Mouse (Mus musculus): ENCODE measurements around the gene Efs. TPM values are rescaled to one million over a fixed set of nuclear protein-coding genes. Genes with fewer than 3 reads are reported as not detected.
A peak's percentile ranks its signal among the peaks of the same experiment; 100 is the strongest.

Efs gene
- polyA plus RNA-seq, 1 experiment from 2014 or later: 5.5 TPM

GRCm38 (mm10) chr14:54920076-54920685 is 5.7 kb downstream of the Efs start:
- WGBS: 85% methylated on average over 16 of the region's 16 CpGs
- no peak for ATAC-seq (replicated peaks; ENCODE audit: low FRiP score)
- H3K27me3 ChIP-seq (replicated peaks; ENCODE audit: control insufficient read depth, insufficient read depth, low read length): peaks cover 6% of the 10 kb centered on the region

GRCm38 (mm10) chr14:54913343-54913742 is 12.6 kb downstream of the Efs start:
- no peak overlapping the region for H3K27ac ChIP-seq (ENCODE audit: low read depth, low read length)
- H3K9ac ChIP-seq (ENCODE audit: low read depth, low read length): peak overlapping the region; percentile 61; the same call in 1 of the 2 replicates
- peaks cover 34% of the 10 kb centered on the region for H3K27me3 ChIP-seq (replicated peaks; ENCODE audit: control insufficient read depth, insufficient read depth, low read length)
- no peaks in the 10 kb centered on the region for H3K9me3 ChIP-seq (ENCODE audit: control insufficient read depth, low read length)
- DNase-seq (ENCODE audit: low spot score) (no peak), ATAC-seq (replicated peaks; ENCODE audit: low FRiP score) (no peak)
- peaks cover 4% of the 10 kb centered on the region; the same call in 1 of the 2 replicates for H3K4me1 ChIP-seq (replicated peaks; ENCODE audit: control insufficient read depth, insufficient read depth, low read length)
- H3K36me3 ChIP-seq (ENCODE audit: control insufficient read depth, insufficient read depth, low read length): no peaks in the 10 kb centered on the region; the same call in 1 of the 2 replicates
- H3K4me2 ChIP-seq: peak overlapping the region; percentile 92
- WGBS: 21% methylated on average over 10 of the region's 10 CpGs
- peak overlapping the region; percentile 75 for H3K4me3 ChIP-seq (ENCODE audit: low read depth, low read length)

More at GRCm38 (mm10) chr14:54920076-54920685, 5.7 kb downstream of the Efs start:
- Histone ChIP-seq H3K9me3 (ENCODE audit: control insufficient read depth, low read length) (peaks cover 4% of the 10 kb centered on the region; the same call in 1 of the 2 replicates), H3K36me3 (ENCODE audit: control insufficient read depth, insufficient read depth, low read length) (no peaks in the 10 kb centered on the region; the same call in 1 of the 2 replicates), H3K9ac (ENCODE audit: low read depth, low read length) (no peak overlapping the region), H3K4me3 (ENCODE audit: low read depth, low read length) (no peak overlapping the region), H3K27ac (ENCODE audit: low read depth, low read length) (no peak overlapping the region), H3K4me1 (replicated peaks; ENCODE audit: control insufficient read depth, insufficient read depth, low read length) (no peaks in the 10 kb centered on the region; the same call in 1 of the 2 replicates), H3K4me2 (no peak overlapping the region)
- no peak for DNase-seq (ENCODE audit: low spot score)

- no peaks in the 10 kb centered on the region for H3K9me3 ChIP-seq (ENCODE audit: control insufficient read depth, low read length)
- under 1% methylated on average over 28 of the region's 28 CpGs for WGBS
- H3K9ac ChIP-seq (ENCODE audit: low read depth, low read length): peak within 1 kb of the TSS; percentile 61
- peaks cover 2% of the 10 kb centered on the region; the same call in 1 of the 2 replicates for H3K36me3 ChIP-seq (ENCODE audit: control insufficient read depth, insufficient read depth, low read length)
- H3K4me2 ChIP-seq: peak within 1 kb of the TSS; percentile 92
- peak; percentile 67 for DNase-seq (ENCODE audit: low spot score)
- no peak within 1 kb of the TSS for H3K27ac ChIP-seq (ENCODE audit: low read depth, low read length)
- ATAC-seq (replicated peaks; ENCODE audit: low FRiP score): peak; percentile 53; the same call in 1 of the 2 replicates
- peaks cover 34% of the 10 kb centered on the region for H3K27me3 ChIP-seq (replicated peaks; ENCODE audit: control insufficient read depth, insufficient read depth, low read length)
- H3K4me3 ChIP-seq (ENCODE audit: low read depth, low read length): peak within 1 kb of the TSS; percentile 75
- peaks cover 4% of the 10 kb centered on the region; the same call in 1 of the 2 replicates for H3K4me1 ChIP-seq (replicated peaks; ENCODE audit: control insufficient read depth, insufficient read depth, low read length)
Observed at GRCm38 (mm10) chr14:54912886-54913285, 13.0 kb downstream of the Efs start, which contains the start of gene Slc22a17. TSS of gene Slc22a17 (minus strand) at chr14:54913132.

- peak overlapping the region; percentile 92 for H3K4me2 ChIP-seq
- H3K9ac ChIP-seq (ENCODE audit: low read depth, low read length): peak overlapping the region; percentile 61
- peaks cover 3% of the 10 kb centered on the region; the same call in 1 of the 2 replicates for H3K36me3 ChIP-seq (ENCODE audit: control insufficient read depth, insufficient read depth, low read length)
- peak; percentile 29; the same call in 1 of the 2 replicates for ATAC-seq (replicated peaks; ENCODE audit: low FRiP score)
- 4% methylated on average over 68 of the region's 69 CpGs for WGBS
- H3K9me3 ChIP-seq (ENCODE audit: control insufficient read depth, low read length): no peaks in the 10 kb centered on the region
- DNase-seq (ENCODE audit: low spot score): no peak
- peaks cover 34% of the 10 kb centered on the region for H3K27me3 ChIP-seq (replicated peaks; ENCODE audit: control insufficient read depth, insufficient read depth, low read length)
- peak overlapping the region; percentile 75 for H3K4me3 ChIP-seq (ENCODE audit: low read depth, low read length)
- no peak overlapping the region for H3K27ac ChIP-seq (ENCODE audit: low read depth, low read length)
- H3K4me1 ChIP-seq (replicated peaks; ENCODE audit: control insufficient read depth, insufficient read depth, low read length): peaks cover 4% of the 10 kb centered on the region; the same call in 1 of the 2 replicates
Observed at GRCm38 (mm10) chr14:54912109-54912850, 13.6 kb downstream of the Efs start.

- H3K36me3 ChIP-seq (ENCODE audit: control insufficient read depth, insufficient read depth, low read length): peaks cover 7% of the 10 kb centered on the region; the same call in 1 of the 2 replicates
- H3K9me3 ChIP-seq (ENCODE audit: control insufficient read depth, low read length): no peaks in the 10 kb centered on the region
- no peak for ATAC-seq (replicated peaks; ENCODE audit: low FRiP score)
- no peak overlapping the region for H3K4me2 ChIP-seq
- peaks cover 29% of the 10 kb centered on the region for H3K27me3 ChIP-seq (replicated peaks; ENCODE audit: control insufficient read depth, insufficient read depth, low read length)
- H3K9ac ChIP-seq (ENCODE audit: low read depth, low read length): no peak overlapping the region
- H3K27ac ChIP-seq (ENCODE audit: low read depth, low read length): no peak overlapping the region
- H3K4me3 ChIP-seq (ENCODE audit: low read depth, low read length): no peak overlapping the region
- DNase-seq (ENCODE audit: low spot score): no peak
- peaks cover 4% of the 10 kb centered on the region; the same call in 1 of the 2 replicates for H3K4me1 ChIP-seq (replicated peaks; ENCODE audit: control insufficient read depth, insufficient read depth, low read length)
- WGBS: 53% methylated on average over 7 of the region's 7 CpGs
Observed at GRCm38 (mm10) chr14:54908682-54909081, 17.2 kb downstream of the Efs start.

- Histone ChIP-seq H3K9me3 (ENCODE audit: control insufficient read depth, low read length) (no peaks in the 10 kb centered on the region), H3K36me3 (ENCODE audit: control insufficient read depth, insufficient read depth, low read length) (peaks cover 9% of the 10 kb centered on the region; the same call in 1 of the 2 replicates), H3K4me3 (ENCODE audit: low read depth, low read length) (no peak overlapping the region), H3K4me1 (replicated peaks; ENCODE audit: control insufficient read depth, insufficient read depth, low read length) (no peaks in the 10 kb centered on the region), H3K9ac (ENCODE audit: low read depth, low read length) (no peak overlapping the region), H3K27ac (ENCODE audit: low read depth, low read length) (no peak overlapping the region), H3K4me2 (no peak overlapping the region), H3K27me3 (replicated peaks; ENCODE audit: control insufficient read depth, insufficient read depth, low read length) (no peaks in the 10 kb centered on the region)
- ATAC-seq (replicated peaks; ENCODE audit: low FRiP score) (no peak), DNase-seq (ENCODE audit: low spot score) (no peak)
- 90% methylated on average over 4 of the region's 4 CpGs for WGBS
Observed at GRCm38 (mm10) chr14:54903641-54904040, 22.3 kb downstream of the Efs start.

GRCm38 (mm10) chr14:54900383-54900782 is 25.5 kb downstream of the Efs start:
- DNase-seq (ENCODE audit: low spot score) (no peak), ATAC-seq (replicated peaks; ENCODE audit: low FRiP score) (peak; percentile 60)
- H3K4me1 ChIP-seq (replicated peaks; ENCODE audit: control insufficient read depth, insufficient read depth, low read length): peaks cover 7% of the 10 kb centered on the region
- no peak overlapping the region for H3K4me2 ChIP-seq
- 0% methylated on average over 3 of the region's 3 CpGs for WGBS
- H3K4me3 ChIP-seq (ENCODE audit: low read depth, low read length): no peak overlapping the region
- no peak overlapping the region; the same call in 1 of the 2 replicates for H3K27ac ChIP-seq (ENCODE audit: low read depth, low read length)
- H3K27me3 ChIP-seq (replicated peaks; ENCODE audit: control insufficient read depth, insufficient read depth, low read length): no peaks in the 10 kb centered on the region
- H3K9me3 ChIP-seq (ENCODE audit: control insufficient read depth, low read length): no peaks in the 10 kb centered on the region
- H3K36me3 ChIP-seq (ENCODE audit: control insufficient read depth, insufficient read depth, low read length): peaks cover 24% of the 10 kb centered on the region
- no peak overlapping the region for H3K9ac ChIP-seq (ENCODE audit: low read depth, low read length)

- 64% methylated on average over 2 of the region's 2 CpGs for WGBS
- H3K36me3 ChIP-seq (ENCODE audit: control insufficient read depth, insufficient read depth, low read length): peaks cover 24% of the 10 kb centered on the region
- no peaks in the 10 kb centered on the region for H3K27me3 ChIP-seq (replicated peaks; ENCODE audit: control insufficient read depth, insufficient read depth, low read length)
- H3K4me1 ChIP-seq (replicated peaks; ENCODE audit: control insufficient read depth, insufficient read depth, low read length): peaks cover 9% of the 10 kb centered on the region
- no peak overlapping the region for H3K4me2 ChIP-seq
- H3K9me3 ChIP-seq (ENCODE audit: control insufficient read depth, low read length): no peaks in the 10 kb centered on the region
- ATAC-seq (replicated peaks; ENCODE audit: low FRiP score) (no peak), DNase-seq (ENCODE audit: low spot score) (no peak)
- no peak overlapping the region for H3K27ac ChIP-seq (ENCODE audit: low read depth, low read length)
- H3K9ac ChIP-seq (ENCODE audit: low read depth, low read length): no peak overlapping the region
- no peak overlapping the region for H3K4me3 ChIP-seq (ENCODE audit: low read depth, low read length)
Observed at GRCm38 (mm10) chr14:54897445-54897844, 28.5 kb downstream of the Efs start.

Measured in liver, embryonic 11.5 days (tissue).